Mouse (Mus musculus) hematopoietic stem cell, adult 5-6 weeks (primary cell): ENCODE data around the gene Lpar4. TPM values are rescaled to one million over a fixed set of nuclear protein-coding genes. Genes with fewer than 3 reads are reported as not detected.

Source experiments
- ATAC-seq, 2 experiments: fragments of 125-278 bp in 1 of 2; replicated peaks in 1 of 2; 2 replicates each; pipeline ENCODE4 v1.8.0; 2016 to 2017; ENCODE audit warnings: inconsistent platforms in 2 of 2, mild to moderate bottlenecking in 2 of 2, moderate number of reproducible peaks in 2 of 2, low read depth in 1 of 2, moderate TSS enrichment in 1 of 2; ENCODE audit not compliant: low FRiP score in 2 of 2, poor library complexity in 2 of 2, severe bottlenecking in 2 of 2, insufficient read depth in 1 of 2, low TSS enrichment in 1 of 2
- total RNA-seq: library from RNA; stranded (forward); fragments of 172-1452, 232-1000 nt; gene quantifications from 2 replicates; pipeline ENCODE4 v1.2.3, GENCODE M21; 2017

Gene Lpar4
- total RNA-seq, result 1.1 and 1.3 TPM in 2 replicates

DNA sequence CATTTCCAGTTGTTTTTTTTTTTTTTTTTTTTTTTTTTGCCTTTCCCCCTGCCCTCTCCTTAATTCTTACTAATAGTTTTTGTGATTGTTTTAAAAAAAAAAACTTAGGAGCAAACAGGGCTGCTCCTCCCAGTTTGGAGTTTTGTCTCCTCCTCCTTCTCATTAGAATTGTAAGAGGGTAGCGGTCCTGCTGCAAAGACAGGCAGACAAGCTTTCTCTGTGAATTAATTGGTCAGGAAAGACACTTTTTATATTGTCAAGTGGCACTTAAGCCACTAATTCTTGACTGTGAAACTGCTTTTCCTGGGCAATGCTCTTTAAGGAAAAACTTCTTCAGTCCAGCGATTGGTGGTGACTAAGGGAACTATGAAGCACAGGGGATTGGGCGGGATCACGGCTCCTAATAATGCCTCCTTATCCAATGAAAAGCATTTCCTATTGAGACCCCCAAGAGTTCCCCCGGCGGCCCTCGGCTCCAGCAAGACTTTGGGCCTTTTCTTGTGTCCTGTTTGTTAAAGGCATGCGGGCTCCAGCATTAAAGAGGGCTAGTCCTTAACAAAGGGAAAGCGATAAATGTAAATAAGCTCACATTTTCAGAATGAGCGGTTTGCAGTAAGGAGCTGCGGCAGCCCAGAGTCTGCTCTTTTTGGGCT is at the start of gene Lpar4:
TSS of gene Lpar4 (plus strand) at position 451 of the 653 bp plus-strand sequence.
- ATAC-seq, result peak; percentile 53 to 65; a peak in 3 of 4 replicates

- no peak for ATAC-seq
Observed at GRCm38 (mm10) chrX:106871426-106871825, 49.0 kb upstream of the Lpar4 start.

- ATAC-seq, result no peak
Observed at GRCm38 (mm10) chrX:106871894-106872293, 48.5 kb upstream of the Lpar4 start.

DNA sequence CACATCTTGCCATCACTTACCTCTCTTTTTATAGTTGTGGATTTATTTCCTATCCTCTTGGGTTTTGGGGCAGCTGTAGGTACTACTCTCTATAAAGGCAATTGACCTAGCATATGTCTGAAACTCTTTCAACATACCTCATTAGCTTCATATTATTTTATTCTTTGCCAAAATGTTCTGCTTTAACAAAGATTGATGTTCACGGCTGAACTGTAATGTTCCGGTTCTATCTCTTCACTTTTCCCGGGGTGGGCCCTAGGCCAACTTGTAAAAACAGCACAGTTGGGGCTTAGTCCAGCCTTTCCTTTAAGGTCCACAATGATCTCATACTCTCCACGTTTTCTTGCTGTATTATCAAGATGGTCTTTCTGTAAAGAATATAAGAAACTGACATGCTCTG is 48.1 kb upstream of the Lpar4 start:
- no peak for ATAC-seq

DNA sequence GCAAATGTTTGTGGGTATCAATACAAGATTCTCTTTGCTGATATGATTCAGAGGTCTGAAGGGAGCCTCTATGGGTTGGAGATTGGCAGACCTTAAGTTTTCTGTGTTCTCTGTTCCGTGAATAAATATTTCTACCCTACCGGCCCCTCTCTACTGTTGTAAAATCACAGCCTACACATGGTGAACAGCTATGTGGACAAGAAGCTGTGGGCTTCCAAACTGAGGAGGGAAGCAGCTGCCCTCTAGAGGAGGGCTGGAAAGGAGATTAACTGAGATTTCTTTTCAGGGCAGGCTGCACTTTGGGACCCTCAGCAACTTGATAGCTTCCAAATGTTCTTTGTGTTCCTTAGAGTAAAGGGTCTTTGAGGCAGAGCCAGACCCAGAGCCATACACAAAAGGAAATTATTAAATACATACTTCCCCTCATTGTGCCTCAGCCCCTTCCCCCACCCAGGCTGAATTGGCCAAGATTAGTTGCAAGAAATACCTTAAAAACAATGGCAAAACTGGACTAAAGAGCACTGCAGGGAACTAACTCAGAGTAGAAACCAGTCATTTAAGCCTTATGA is 22.6 kb upstream of the Lpar4 start:
- no peak for ATAC-seq

- no peak for ATAC-seq
Observed at GRCm38 (mm10) chrX:106920828-106921619, 599 bp downstream of the Lpar4 start.

GRCm38 (mm10) chrX:106924572-106924971 is 4.1 kb downstream of the Lpar4 start:
- ATAC-seq, result no peak

- no peak for ATAC-seq
Observed at GRCm38 (mm10) chrX:106939326-106939725, 18.9 kb downstream of the Lpar4 start.

DNA sequence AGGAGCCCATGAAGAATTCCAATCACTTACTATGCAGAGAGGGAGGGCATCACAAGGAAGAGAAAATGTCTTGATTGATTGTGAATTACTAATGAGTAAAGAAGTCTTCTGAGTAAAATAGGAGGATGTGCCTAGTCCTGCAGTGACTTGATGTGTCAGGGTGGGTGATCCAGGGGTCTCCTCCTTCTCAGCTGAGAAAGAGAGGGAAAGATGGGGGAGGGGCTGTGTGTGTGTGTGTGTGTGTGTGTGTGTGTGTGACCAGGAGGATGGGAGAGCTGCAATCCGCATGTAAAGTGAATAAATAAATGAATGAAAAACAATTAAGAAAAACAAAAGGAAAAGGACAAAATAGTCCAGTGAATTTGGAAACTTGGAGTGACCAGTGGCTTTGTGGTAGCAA is 30.1 kb downstream of the Lpar4 start:
- ATAC-seq, result no peak

DNA sequence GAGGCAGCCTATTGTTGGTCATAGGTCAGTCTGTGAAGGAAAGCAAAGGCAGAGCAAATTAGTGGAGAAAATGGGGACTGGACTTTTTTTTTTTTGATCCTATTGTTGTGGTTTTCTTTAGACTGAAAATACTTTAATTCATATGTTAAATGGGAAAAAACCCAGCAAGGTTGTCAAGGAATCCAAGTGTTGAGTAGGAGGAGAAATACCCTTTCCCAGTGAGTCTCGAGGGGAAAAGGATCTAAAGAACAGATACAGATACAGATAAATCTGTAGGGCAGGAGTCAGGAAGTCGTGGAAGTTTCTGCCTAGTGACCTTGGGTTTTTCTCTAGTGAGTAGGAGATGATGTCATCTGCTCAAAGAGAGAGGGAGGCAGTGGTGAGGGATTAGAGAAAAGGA is 30.6 kb downstream of the Lpar4 start:
- no peak for ATAC-seq

- no peak for ATAC-seq
Observed at GRCm38 (mm10) chrX:106953840-106954239, 33.4 kb downstream of the Lpar4 start.

- ATAC-seq, result no peak
Observed at GRCm38 (mm10) chrX:106962233-106962632, 41.8 kb downstream of the Lpar4 start.

GRCm38 (mm10) chrX:106964326-106964725 is 43.9 kb downstream of the Lpar4 start:
- no peak for ATAC-seq

Other genes with a start within 250 kb of the Lpar4 start
- gene Rtl3, start 80.0 kb upstream of the Lpar4 start, total RNA-seq, result not detected in 2 replicates
- 21.1 and 24.8 TPM in 2 replicates for gene P2ry10, start 167.9 kb downstream of the Lpar4 start, total RNA-seq
- 3.1 and 4.8 TPM in 2 replicates for gene P2ry10b, start 228.3 kb downstream of the Lpar4 start, total RNA-seq